Mouse (Mus musculus) cortical plate, adult 2 months (tissue): ENCODE results near the gene Vmn1r126.
"Not testable (repeated sequence)": the region's sequence is repeated elsewhere in the genome, so short reads cannot be mapped to it uniquely, and the experiment has no call there.

Experiments used
- CTCF ChIP-seq: fragments of 200-500 bp; IDR thresholded peaks from 2 replicates; pipeline ENCODE4 v1.5.1; 2011; ENCODE audit warnings: mild to moderate bottlenecking, control low read depth, low read length; ENCODE audit not compliant: insufficient read depth; ENCODE audit errors: extremely low read depth
- POLR2A ChIP-seq: fragments of 200-500 bp; IDR thresholded peaks from 2 replicates; pipeline ENCODE4 v1.6.1; 2011; ENCODE audit warnings: mild to moderate bottlenecking, low read length, control low read depth; ENCODE audit not compliant: insufficient read depth; ENCODE audit errors: extremely low read depth

GRCm38 (mm10) chr7:21349073-21349472, 47.8 kb upstream of the Vmn1r126 start, which contains the start of gene Vmn1r128:
- TF ChIP-seq POLR2A, CTCF: not testable (repeated sequence)
